In the genomic region with DNA sequence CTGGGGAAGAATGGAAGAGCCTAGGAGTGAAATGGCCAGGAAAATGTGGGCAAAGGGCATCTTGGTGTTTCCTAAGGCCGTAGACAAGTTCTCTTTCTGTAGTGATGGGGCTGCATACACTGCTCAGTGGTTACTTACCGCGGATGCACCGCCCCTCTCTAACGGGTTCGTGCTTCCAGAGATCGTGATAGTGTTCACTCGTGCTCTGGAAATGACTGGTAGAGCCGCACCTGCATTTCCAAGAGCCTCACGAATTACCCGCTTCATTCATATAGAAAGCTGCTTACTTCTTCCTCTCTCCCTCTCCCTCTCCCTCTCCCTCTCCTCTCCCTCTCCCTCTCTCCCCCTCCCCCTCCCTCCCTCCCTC, we compare ENCODE assay signal across 14 mouse cellular contexts. TPM values are rescaled to one million over a fixed set of nuclear protein-coding genes. Genes with fewer than 3 reads are reported as not detected.
DNase-seq lines count a peak whose midpoint lies in the region; ATAC-seq and TF ChIP-seq lines count a peak whose summit lies in the region.
"Had no signal": no experiment of that assay in that cellular context is flagged by ENCODE, and none has a peak within 500 bp of the region (broad histone marks: within the 10 kb centered on the region; RNA-seq: fewer than 3 reads in every experiment).

No protein-coding gene starts in this region.

- 77% methylated on average over 11 of the region's 11 CpGs for WGBS in kidney, embryonic 15.5 days
- 70% methylated on average over 11 of the region's 11 CpGs for WGBS in intestine, embryonic 16.5 days

- no peak overlapping the region for H3K9ac ChIP-seq in kidney, embryonic 15.5 days
- H3K9ac ChIP-seq in ES-Bruce4 (ENCODE audit: low read depth, poor library complexity, severe bottlenecking), result peak overlapping the region; percentile 17
- H3K9ac ChIP-seq in intestine, embryonic 16.5 days (ENCODE audit: low read depth, low read length), result no peak overlapping the region
- H3K9ac ChIP-seq: embryonic facial prominence, embryonic 12.5 days; forebrain, postnatal 0 days; midbrain, embryonic 15.5 days; neural tube, embryonic 15.5 days had no signal

- H3K27me3 ChIP-seq in kidney, embryonic 15.5 days, result no peaks in the 10 kb centered on the region
- H3K27me3 ChIP-seq in ES-Bruce4 (ENCODE audit: control insufficient read depth, insufficient read depth, low read length, poor library complexity, severe bottlenecking), result no peaks in the 10 kb centered on the region
- H3K27me3 ChIP-seq in intestine, embryonic 16.5 days (replicated peaks; ENCODE audit: control insufficient read depth, insufficient read depth, low read length), result no peaks in the 10 kb centered on the region
- H3K27me3 ChIP-seq: midbrain, embryonic 15.5 days; neural tube, embryonic 15.5 days had no signal

- H3K27ac ChIP-seq in gastrocnemius, adult 2 months, result peak overlapping the region; percentile 65
- peak overlapping the region; percentile 54; the same call in 1 of the 2 replicates for H3K27ac ChIP-seq in kidney, embryonic 15.5 days
- peak overlapping the region; percentile 92 for H3K27ac ChIP-seq in ES-Bruce4 (ENCODE audit: insufficient read depth, low read length)
- peak overlapping the region; percentile 76 for H3K27ac ChIP-seq in intestine, embryonic 16.5 days (ENCODE audit: low read length)
- H3K27ac ChIP-seq: embryonic facial prominence, embryonic 12.5 days; midbrain, embryonic 15.5 days; neural tube, embryonic 15.5 days had no signal

- H3K4me1 ChIP-seq in kidney, embryonic 15.5 days, result peaks cover 25% of the 10 kb centered on the region
- peaks cover 6% of the 10 kb centered on the region for H3K4me1 ChIP-seq in ES-Bruce4 (ENCODE audit: control insufficient read depth, insufficient read depth, low read length)
- peaks cover 17% of the 10 kb centered on the region for H3K4me1 ChIP-seq in intestine, embryonic 16.5 days (ENCODE audit: control insufficient read depth, insufficient read depth, low read length)
- H3K4me1 ChIP-seq: embryonic facial prominence, embryonic 12.5 days had no signal

- DNase-seq in gastrocnemius, adult 2 months, result no peak
- DNase-seq in gastrocnemius, postnatal 14 days, result no peak
- DNase-seq in kidney, adult 18-20 months, result no peak
- no peak for DNase-seq in retina, postnatal 1 day
- DNase-seq: cerebellum, adult 18-20 months; forebrain, postnatal 0 days; right cerebral cortex, postnatal 14 days had no signal

- TF ChIP-seq CTCF in gastrocnemius, adult 2 months (IDR thresholded peaks at IDR 0.05), result no peak
- no peak for TF ChIP-seq CTCF in ES-Bruce4 (IDR thresholded peaks at IDR 0.05; ENCODE audit: low read depth, low read length)

- intact Hi-C loops in gastrocnemius, adult 2 months (cut with DNase I), result no loop called here
- intact Hi-C loops in gastrocnemius, postnatal 14 days (cut with DNase I; ENCODE audit: low total_unique reads), result no loop called here

- ATAC-seq in kidney, embryonic 15.5 days (replicated peaks; ENCODE audit: low FRiP score), result no peak
- peak; percentile 34; the same call in 1 of the 2 replicates for ATAC-seq in intestine, embryonic 16.5 days
- ATAC-seq in granulocyte monocyte progenitor cell, adult 5-6 weeks (replicated peaks; ENCODE audit: poor library complexity, severe bottlenecking), result no peak
- ATAC-seq: forebrain, postnatal 0 days; midbrain, embryonic 15.5 days had no signal

- no peaks in the 10 kb centered on the region for H3K9me3 ChIP-seq in kidney, embryonic 15.5 days (replicated peaks)
- H3K9me3 ChIP-seq in ES-Bruce4 (replicated peaks; ENCODE audit: control insufficient read depth, insufficient read depth, low read length, poor library complexity, severe bottlenecking), result no peaks in the 10 kb centered on the region
- H3K9me3 ChIP-seq in intestine, embryonic 16.5 days (ENCODE audit: control insufficient read depth, low read length), result no peaks in the 10 kb centered on the region
- H3K9me3 ChIP-seq: embryonic facial prominence, embryonic 12.5 days; midbrain, embryonic 15.5 days; neural tube, embryonic 15.5 days had no signal

- H3K4me2 ChIP-seq in kidney, embryonic 15.5 days, result no peak overlapping the region
- 0 out of 2 replicates have a peak overlapping the region, but pooled peaks have one; percentile 16 for H3K4me2 ChIP-seq in intestine, embryonic 16.5 days (ENCODE audit: low read depth, low read length)
- H3K4me2 ChIP-seq: embryonic facial prominence, embryonic 12.5 days; midbrain, embryonic 15.5 days; neural tube, embryonic 15.5 days had no signal

- no peak for TF ChIP-seq EP300 in ES-Bruce4 (IDR thresholded peaks at IDR 0.05; ENCODE audit: insufficient read depth, low read depth, low read length)

- no peak overlapping the region; the same call in 1 of the 2 replicates for H3K4me3 ChIP-seq in gastrocnemius, adult 2 months
- H3K4me3 ChIP-seq in kidney, embryonic 15.5 days (replicated peaks), result no peak overlapping the region
- peak overlapping the region; percentile 56 for H3K4me3 ChIP-seq in ES-Bruce4 (ENCODE audit: low read depth, low read length)
- H3K4me3 ChIP-seq in intestine, embryonic 16.5 days (ENCODE audit: low read length), result no peak overlapping the region
- H3K4me3 ChIP-seq: embryonic facial prominence, embryonic 12.5 days; midbrain, embryonic 15.5 days; neural tube, embryonic 15.5 days had no signal

- H3K36me3 ChIP-seq in kidney, embryonic 15.5 days, result no peaks in the 10 kb centered on the region
- no peaks in the 10 kb centered on the region for H3K36me3 ChIP-seq in ES-Bruce4 (ENCODE audit: control insufficient read depth, insufficient read depth, low read length, poor library complexity, severe bottlenecking)
- no peaks in the 10 kb centered on the region for H3K36me3 ChIP-seq in intestine, embryonic 16.5 days (ENCODE audit: control insufficient read depth, insufficient read depth, low read length)
- H3K36me3 ChIP-seq: embryonic facial prominence, embryonic 12.5 days; midbrain, embryonic 15.5 days; neural tube, embryonic 15.5 days had no signal

- TF ChIP-seq POLR2A in ES-Bruce4 (IDR thresholded peaks at IDR 0.05; ENCODE audit: insufficient read depth, low read length), result no peak

RNA-seq across cellular contexts. Expression of gene Enc1, which starts 54.9 kb away (rescaled TPM):
- total RNA-seq in gastrocnemius, adult 2 months (2021), result 1 to 10 TPM; 1.1 to 4.8 TPM
- 1 to 10 TPM; 3.2 to 3.6 TPM for total RNA-seq in gastrocnemius, postnatal 14 days (2021)
- polyA plus RNA-seq in kidney, embryonic 15.5 days (2015; fragmentation: Nextera tagmentation; extraction: Ambion mirVana), result 12.0 and 15.1 TPM in 2 replicates
- 83.0 TPM in 2 replicates for polyA plus RNA-seq in ES-Bruce4 (2011; ENCODE audit: insufficient read depth, insufficient read length, low read depth, missing spikeins)
- polyA plus RNA-seq in intestine, embryonic 16.5 days (2015; fragmentation: Nextera tagmentation; extraction: Ambion mirVana), result 5.8 and 6.1 TPM in 2 replicates
- 1.3 and 3.8 TPM in 2 replicates for total RNA-seq in granulocyte monocyte progenitor cell, adult 5-6 weeks (2014; fragmentation: Nextera tagmentation)
- total RNA-seq in granulocyte monocyte progenitor cell, adult 5-6 weeks (2017), result 2.4 and 2.5 TPM in 2 replicates
